33 mouse cellular contexts compared by ENCODE assay signal in the genomic region with DNA sequence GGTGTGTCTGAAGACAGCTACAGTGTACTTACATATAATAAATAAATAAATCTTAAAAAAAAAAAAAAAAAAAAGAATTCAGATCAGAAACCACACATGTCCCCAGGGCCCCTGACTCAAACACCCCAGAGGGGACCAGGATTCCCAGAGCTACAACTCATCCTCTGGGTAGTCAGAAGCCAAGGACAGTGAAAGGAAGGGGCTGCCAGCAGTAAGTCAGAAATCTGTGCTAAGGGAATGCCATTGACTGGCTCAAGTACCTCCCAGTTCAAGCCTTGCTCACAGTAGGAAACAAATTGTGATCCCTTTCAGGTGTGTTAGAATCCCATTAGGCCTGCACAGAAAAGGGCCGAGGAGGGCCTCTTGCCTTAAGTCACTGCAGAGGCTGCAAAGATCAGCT.
"Had no signal": no experiment of that assay in that cellular context is flagged by ENCODE, and none has a peak within 500 bp of the region (broad histone marks: within the 10 kb centered on the region; RNA-seq: fewer than 3 reads in every experiment).

No protein-coding gene starts in this region.

- H3K27me3 ChIP-seq: heart, embryonic 12.5 days; heart, embryonic 13.5 days; heart, embryonic 15.5 days; hindbrain, embryonic 12.5 days; hindbrain, embryonic 13.5 days; hindbrain, embryonic 15.5 days; intestine, embryonic 15.5 days; kidney, embryonic 15.5 days had no signal

- H3K9me3 ChIP-seq: heart, embryonic 12.5 days; heart, embryonic 13.5 days; heart, embryonic 15.5 days; hindbrain, embryonic 10.5 days; hindbrain, embryonic 12.5 days; hindbrain, embryonic 13.5 days; hindbrain, embryonic 15.5 days; intestine, embryonic 15.5 days; kidney, embryonic 15.5 days had no signal

- H3K4me3 ChIP-seq: heart, embryonic 12.5 days; heart, embryonic 13.5 days; heart, embryonic 15.5 days; hindbrain, embryonic 10.5 days; hindbrain, embryonic 12.5 days; hindbrain, embryonic 13.5 days; hindbrain, embryonic 15.5 days; intestine, embryonic 15.5 days; kidney, embryonic 15.5 days; layer of hippocampus, adult 2 months; left cerebral cortex, adult 2 months had no signal

- DNase-seq: heart, postnatal 10 days; heart, postnatal 14 days; heart, postnatal 36 days; heart, postnatal 4 days; kidney, adult 11 months; kidney, adult 18-20 months; kidney, adult 2 months; kidney, adult 8-10 months; kidney, adult 9 months; kidney, postnatal 10 days; kidney, postnatal 14 days; kidney, postnatal 36 days; kidney, postnatal 4 days; layer of hippocampus, adult 9-11 months; layer of hippocampus, postnatal 36 days had no signal

- H3K9ac ChIP-seq: heart, embryonic 12.5 days; heart, embryonic 13.5 days; heart, embryonic 15.5 days; hindbrain, embryonic 12.5 days; hindbrain, embryonic 13.5 days; hindbrain, embryonic 14.5 days; hindbrain, embryonic 15.5 days; intestine, embryonic 15.5 days; kidney, embryonic 15.5 days had no signal

- H3K4me2 ChIP-seq: heart, embryonic 12.5 days; heart, embryonic 13.5 days; heart, embryonic 15.5 days; hindbrain, embryonic 12.5 days; hindbrain, embryonic 13.5 days; hindbrain, embryonic 14.5 days; hindbrain, embryonic 15.5 days; intestine, embryonic 15.5 days; kidney, embryonic 15.5 days had no signal

- H3K27ac ChIP-seq: heart, embryonic 13.5 days; heart, embryonic 15.5 days; hindbrain, embryonic 10.5 days; hindbrain, embryonic 12.5 days; hindbrain, embryonic 13.5 days; hindbrain, embryonic 14.5 days; hindbrain, embryonic 15.5 days; hindbrain, postnatal 0 days; intestine, embryonic 15.5 days; kidney, embryonic 15.5 days; kidney, postnatal 0 days; layer of hippocampus, adult 2 months; left cerebral cortex, adult 2 months had no signal

- ATAC-seq: hindbrain, embryonic 16.5 days; hindbrain, postnatal 0 days; inflammation-experienced regulatory T-cells, adult 6 months; intestine, embryonic 15.5 days; intestine, embryonic 16.5 days; intestine, postnatal 0 days had no signal
